Mouse (Mus musculus): ENCODE data around the gene Csk. TPM values are rescaled to one million over a fixed set of nuclear protein-coding genes. Genes with fewer than 3 reads are reported as not detected.

The Csk gene
- polyA plus RNA-seq, 1 experiment from 2014 or later = 36.1 TPM

DNA sequence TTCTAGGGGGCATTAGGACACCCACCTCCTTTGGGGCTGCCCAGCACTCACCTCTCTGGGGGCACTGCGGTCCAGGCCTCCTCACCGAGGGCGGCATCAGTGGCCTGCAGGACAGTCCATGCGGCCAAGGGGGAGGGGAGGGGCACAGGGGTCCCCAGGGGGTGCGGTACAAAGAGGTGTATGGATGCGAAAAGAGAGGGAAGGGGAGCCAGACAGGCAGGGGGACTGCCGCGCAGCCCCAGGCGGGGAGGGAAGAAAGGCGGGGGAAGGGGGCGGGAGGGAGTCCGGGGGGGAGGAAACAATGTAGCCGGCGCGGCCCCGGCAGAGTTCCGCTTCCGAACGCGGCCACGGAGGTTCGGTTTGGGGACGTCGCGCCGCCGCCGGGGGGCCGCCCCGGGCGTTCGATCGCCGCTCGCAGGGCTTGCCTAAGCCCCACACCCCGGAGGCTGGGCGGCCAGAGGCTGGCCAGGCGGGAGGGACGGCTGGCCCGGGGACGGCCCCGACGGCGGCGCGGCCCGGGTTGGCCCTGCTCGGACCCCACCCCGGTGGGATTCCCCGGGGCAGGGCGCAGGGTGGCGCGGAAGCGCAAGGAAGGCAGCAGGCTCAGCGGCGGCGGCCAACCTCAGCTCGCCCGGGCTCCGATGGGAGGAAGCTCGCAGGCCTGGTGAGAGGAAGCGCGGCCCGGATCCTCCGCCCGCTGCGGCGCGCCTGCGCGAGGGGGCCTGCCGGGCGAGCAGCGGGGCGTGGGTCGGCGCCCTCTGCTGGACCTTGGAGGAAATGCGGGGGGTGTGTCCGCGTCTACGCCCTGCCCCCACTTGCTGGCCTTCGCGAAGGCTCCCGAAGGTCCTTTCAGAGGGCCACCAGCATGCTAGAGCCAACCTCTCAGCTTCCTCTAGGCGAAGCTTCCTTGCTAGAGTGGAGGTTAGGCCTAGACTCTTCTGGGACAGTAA is 8.2 kb downstream of the Csk start:
- peak overlapping the region; percentile 89 for H3K4me3 ChIP-seq (replicated peaks)
- peak overlapping the region; percentile 100 for H3K9ac ChIP-seq
- no peaks in the 10 kb centered on the region for H3K27me3 ChIP-seq
- 0 out of 2 replicates have a peak, but pooled peaks cover 5% of the 10 kb centered on the region for H3K36me3 ChIP-seq
- peaks cover 52% of the 10 kb centered on the region for H3K4me1 ChIP-seq
- peak; percentile 87 for ATAC-seq (ENCODE audit: insufficient number of reproducible peaks, low FRiP score, low TSS enrichment, low read depth)
- H3K27ac ChIP-seq (replicated peaks) = peak overlapping the region; percentile 94
- peak overlapping the region; percentile 64 for H3K4me2 ChIP-seq (replicated peaks)
- under 1% methylated on average over 81 of the region's 85 CpGs for WGBS
- H3K9me3 ChIP-seq (replicated peaks) = no peaks in the 10 kb centered on the region

DNA sequence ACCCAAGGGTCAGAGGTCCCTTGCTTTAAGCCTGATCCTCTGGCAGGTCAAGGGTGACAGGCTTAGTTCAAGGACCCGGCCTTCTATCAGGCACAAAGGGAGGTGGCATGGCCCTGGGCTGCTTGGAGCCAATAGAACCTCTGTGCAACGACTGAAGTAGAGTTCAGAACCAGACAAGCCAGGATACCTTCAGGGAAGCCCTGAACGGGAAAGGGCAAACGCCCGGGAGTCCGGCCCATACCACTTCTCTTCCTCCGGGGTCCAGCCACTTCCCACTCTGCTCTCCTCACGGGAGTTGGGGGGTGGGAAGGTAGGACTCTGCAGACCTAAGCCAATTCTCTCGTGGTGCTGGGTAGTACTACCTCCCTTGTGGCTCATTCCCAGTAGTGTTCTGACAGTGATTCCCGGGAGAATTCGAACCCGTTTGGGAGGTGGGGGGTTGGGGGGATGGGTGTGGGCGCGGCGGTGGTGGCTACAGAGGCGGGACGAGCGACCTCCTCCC is 8.9 kb downstream of the Csk start:
- Histone ChIP-seq H3K27ac (replicated peaks) (peak overlapping the region; percentile 94), H3K4me2 (replicated peaks) (peak overlapping the region; percentile 64), H3K9ac (peak overlapping the region; percentile 100), H3K4me1 (peaks cover 59% of the 10 kb centered on the region), H3K9me3 (replicated peaks) (no peaks in the 10 kb centered on the region), H3K4me3 (replicated peaks) (peak overlapping the region; percentile 89), H3K27me3 (no peaks in the 10 kb centered on the region), H3K36me3 (0 out of 2 replicates have a peak, but pooled peaks cover 5% of the 10 kb centered on the region)
- no peak for ATAC-seq (ENCODE audit: insufficient number of reproducible peaks, low FRiP score, low TSS enrichment, low read depth)
- WGBS = under 1% methylated on average over 18 of the region's 18 CpGs

DNA sequence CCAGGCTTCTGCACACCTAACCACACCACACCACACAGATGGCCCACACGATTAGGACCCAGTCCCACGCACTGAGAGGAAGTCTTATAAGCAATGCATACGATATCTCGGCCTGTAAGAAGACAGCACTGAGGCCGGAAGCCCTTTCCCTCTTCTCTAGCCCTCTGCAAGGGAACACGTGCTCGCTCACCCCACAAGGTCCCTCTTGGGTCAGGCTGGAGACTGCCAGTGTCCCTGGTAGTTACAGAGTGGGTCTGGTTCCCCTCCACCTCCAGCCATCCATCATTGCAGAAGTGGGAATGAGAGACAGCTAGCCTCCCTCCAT is 9.6 kb downstream of the Csk start:
- H3K27me3 ChIP-seq = no peaks in the 10 kb centered on the region
- no peak overlapping the region; the same call in 1 of the 2 replicates for H3K27ac ChIP-seq (replicated peaks)
- H3K36me3 ChIP-seq = 0 out of 2 replicates have a peak, but pooled peaks cover 5% of the 10 kb centered on the region
- WGBS = 36% methylated on average over 7 of the region's 7 CpGs
- peaks cover 66% of the 10 kb centered on the region for H3K4me1 ChIP-seq
- ATAC-seq (ENCODE audit: insufficient number of reproducible peaks, low FRiP score, low TSS enrichment, low read depth) = no peak
- no peaks in the 10 kb centered on the region for H3K9me3 ChIP-seq (replicated peaks)
- peak overlapping the region; percentile 64 for H3K4me2 ChIP-seq (replicated peaks)
- H3K9ac ChIP-seq = peak overlapping the region; percentile 21; the same call in 1 of the 2 replicates
- H3K4me3 ChIP-seq (replicated peaks) = peak overlapping the region; percentile 89

DNA sequence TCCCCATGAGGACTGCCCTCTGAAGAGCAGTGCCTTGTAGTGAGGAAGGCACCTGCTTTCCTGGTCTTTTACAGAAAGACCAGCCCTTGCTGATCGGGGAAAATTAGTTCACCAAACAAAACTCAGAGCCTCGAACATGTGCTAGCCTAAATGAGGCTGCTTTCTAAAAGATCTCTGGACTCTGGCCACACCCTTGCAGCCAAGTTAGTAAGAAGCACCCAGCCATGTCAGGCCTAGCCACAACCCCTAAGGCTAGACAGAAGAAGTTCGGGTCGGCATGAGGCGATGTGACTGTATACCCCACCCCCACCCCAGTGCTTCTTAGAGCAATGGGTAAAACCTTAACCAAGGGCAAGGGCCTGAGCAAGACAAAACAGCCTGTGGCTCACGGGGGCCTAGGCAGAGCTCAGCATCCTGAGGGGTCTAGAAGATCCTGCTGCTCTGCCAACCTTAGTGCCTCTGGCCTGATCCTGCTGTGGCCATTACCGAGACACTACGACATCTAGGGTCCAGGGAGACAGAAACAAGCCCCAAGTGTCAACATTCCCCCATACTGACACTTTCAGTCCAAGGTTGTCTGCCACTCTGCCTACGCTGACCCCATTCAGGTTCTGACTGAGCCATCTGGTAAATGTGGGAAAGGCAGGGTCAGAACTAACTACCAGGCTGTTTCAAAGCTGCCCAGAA is 10.1 kb downstream of the Csk start:
- Histone ChIP-seq H3K9ac (peak overlapping the region; percentile 21; the same call in 1 of the 2 replicates), H3K36me3 (0 out of 2 replicates have a peak, but pooled peaks cover 5% of the 10 kb centered on the region), H3K27me3 (no peaks in the 10 kb centered on the region), H3K4me1 (peaks cover 71% of the 10 kb centered on the region), H3K27ac (replicated peaks) (no peak overlapping the region; the same call in 1 of the 2 replicates), H3K4me3 (replicated peaks) (peak overlapping the region; percentile 89), H3K9me3 (replicated peaks) (no peaks in the 10 kb centered on the region), H3K4me2 (replicated peaks) (peak overlapping the region; percentile 64)
- WGBS = 52% methylated on average over 9 of the region's 9 CpGs
- ATAC-seq (ENCODE audit: insufficient number of reproducible peaks, low FRiP score, low TSS enrichment, low read depth) = no peak

DNA sequence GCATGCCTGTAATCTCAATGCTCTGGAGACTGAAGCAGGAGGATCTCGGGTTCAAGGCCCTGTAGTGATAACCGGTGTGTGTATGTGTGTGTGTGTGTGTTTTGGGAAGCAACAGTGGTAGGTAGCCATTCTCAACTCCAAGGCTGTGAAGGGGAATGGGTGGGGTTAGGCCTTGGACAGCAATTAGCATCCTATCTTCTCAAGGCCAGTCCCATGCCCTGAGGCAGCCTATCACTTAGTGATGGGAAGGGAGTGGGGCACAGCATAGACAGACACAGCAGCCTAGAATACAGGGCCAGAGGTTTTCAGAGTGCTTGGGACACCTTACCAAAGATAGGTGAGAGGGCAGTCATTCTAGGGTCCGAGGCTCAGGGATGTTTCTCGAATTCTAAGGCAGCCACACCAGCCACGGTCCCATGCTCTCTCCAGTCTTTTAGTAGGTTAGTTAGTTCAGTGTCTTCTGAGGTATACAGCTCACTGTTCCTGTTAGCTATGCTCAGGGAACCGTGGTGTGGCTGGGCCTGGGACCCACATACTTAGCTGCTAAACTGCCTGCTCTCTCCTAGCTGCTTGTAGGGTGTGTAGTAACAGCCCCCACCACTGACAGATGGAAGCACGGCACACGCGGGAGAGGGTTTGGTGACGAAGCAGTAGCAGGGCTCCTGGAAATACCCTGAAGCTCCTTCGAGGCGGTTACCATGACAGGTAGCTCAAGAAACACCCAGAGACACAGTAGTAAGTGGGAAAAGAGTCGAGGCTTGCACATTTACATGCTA is 11.5 kb downstream of the Csk start:
- Histone ChIP-seq H3K9ac (no peak overlapping the region), H3K36me3 (0 out of 2 replicates have a peak, but pooled peaks cover 8% of the 10 kb centered on the region), H3K27ac (replicated peaks) (peak overlapping the region; percentile 92), H3K4me2 (replicated peaks) (no peak overlapping the region; the same call in 1 of the 2 replicates), H3K9me3 (replicated peaks) (no peaks in the 10 kb centered on the region), H3K4me1 (peaks cover 83% of the 10 kb centered on the region), H3K4me3 (replicated peaks) (no peak overlapping the region), H3K27me3 (no peaks in the 10 kb centered on the region)
- no peak for ATAC-seq (ENCODE audit: insufficient number of reproducible peaks, low FRiP score, low TSS enrichment, low read depth)
- WGBS = 76% methylated on average over 13 of the region's 13 CpGs

DNA sequence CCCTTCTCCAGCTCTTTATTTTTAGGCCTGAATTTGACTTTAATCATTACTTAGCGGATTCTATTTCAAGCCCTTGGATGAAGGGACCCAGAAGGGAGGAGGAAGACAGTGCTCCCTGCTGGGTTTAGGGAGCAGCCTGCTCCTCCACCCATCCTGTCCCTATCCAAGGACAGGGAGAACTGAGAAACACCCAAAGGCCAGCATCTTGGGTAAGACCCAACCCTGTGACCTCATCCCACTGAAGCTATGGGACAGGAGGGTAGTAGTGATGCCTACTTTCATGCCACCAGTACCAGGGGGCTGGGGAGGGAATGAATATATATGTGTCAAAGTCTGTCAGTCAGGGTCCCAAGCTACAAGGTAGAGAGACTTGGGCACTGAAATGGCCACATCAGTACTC is 12.4 kb downstream of the Csk start:
- H3K27ac ChIP-seq (replicated peaks) = peak overlapping the region; percentile 92
- peaks cover 80% of the 10 kb centered on the region for H3K4me1 ChIP-seq
- no peaks in the 10 kb centered on the region for H3K9me3 ChIP-seq (replicated peaks)
- H3K4me2 ChIP-seq (replicated peaks) = peak overlapping the region; percentile 47
- H3K9ac ChIP-seq = 0 out of 2 replicates have a peak overlapping the region, but pooled peaks have one; percentile 6
- 69% methylated on average over 1 of the region's 1 CpGs for WGBS
- no peak for ATAC-seq (ENCODE audit: insufficient number of reproducible peaks, low FRiP score, low TSS enrichment, low read depth)
- 0 out of 2 replicates have a peak, but pooled peaks cover 8% of the 10 kb centered on the region for H3K36me3 ChIP-seq
- H3K4me3 ChIP-seq (replicated peaks) = no peak overlapping the region
- no peaks in the 10 kb centered on the region for H3K27me3 ChIP-seq

DNA sequence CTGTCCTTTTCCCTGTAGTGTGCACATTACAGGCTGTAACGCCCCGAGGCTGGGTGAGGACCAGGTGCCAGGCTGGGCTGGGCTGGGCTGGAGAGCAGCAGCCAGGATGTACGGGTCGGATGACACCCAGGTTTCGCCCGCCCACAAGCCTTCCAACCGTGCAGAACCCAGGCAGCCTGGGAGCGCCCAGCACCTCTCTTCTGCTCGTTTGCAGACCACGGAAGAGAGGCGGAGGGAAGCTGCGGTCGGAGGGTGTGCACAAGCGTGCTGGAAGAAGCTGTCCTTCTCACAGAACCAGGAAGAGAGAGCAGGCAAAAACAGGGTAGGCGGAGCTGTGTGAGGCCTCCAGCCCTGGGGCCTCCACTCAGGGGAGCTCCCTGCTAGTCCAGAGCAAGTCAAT is 13.0 kb downstream of the Csk start:
- Histone ChIP-seq H3K4me3 (replicated peaks) (peak overlapping the region; percentile 24), H3K4me2 (replicated peaks) (peak overlapping the region; percentile 47), H3K27ac (replicated peaks) (peak overlapping the region; percentile 92), H3K27me3 (no peaks in the 10 kb centered on the region), H3K4me1 (peaks cover 77% of the 10 kb centered on the region), H3K9me3 (replicated peaks) (no peaks in the 10 kb centered on the region), H3K36me3 (0 out of 2 replicates have a peak, but pooled peaks cover 8% of the 10 kb centered on the region), H3K9ac (no peak overlapping the region)
- peak; percentile 61 for ATAC-seq (ENCODE audit: insufficient number of reproducible peaks, low FRiP score, low TSS enrichment, low read depth)
- WGBS = 5% methylated on average over 15 of the region's 15 CpGs

DNA sequence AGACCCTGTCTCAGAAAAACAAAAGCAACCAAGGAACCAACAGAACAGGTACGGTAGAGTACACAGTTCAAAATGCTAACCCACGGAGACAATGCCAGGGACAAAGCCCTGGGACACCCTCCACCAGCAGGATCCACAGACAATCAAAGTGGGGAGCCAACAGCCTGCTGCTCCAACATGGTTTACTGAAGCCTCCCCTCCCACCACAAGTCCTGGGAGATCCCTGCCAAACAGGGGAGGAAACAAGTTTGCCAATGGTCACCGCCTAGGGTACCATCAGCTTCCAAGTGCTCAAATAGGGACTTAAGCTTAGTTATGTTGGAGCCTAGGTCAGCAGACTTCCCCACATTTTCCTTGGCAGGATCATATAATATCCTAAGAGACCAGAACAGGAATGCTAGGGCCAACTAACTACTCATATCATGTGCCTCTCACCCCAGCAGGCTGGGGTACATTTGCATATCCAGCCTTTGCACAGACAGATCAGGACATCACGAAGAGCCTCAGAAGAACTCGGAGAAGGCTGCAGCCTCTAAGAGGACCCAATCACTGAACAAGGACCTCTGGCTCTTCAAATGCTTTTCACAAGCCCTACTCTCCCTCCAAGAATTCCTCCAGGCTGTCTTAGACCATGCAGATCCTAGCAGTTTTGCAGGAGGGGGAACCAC is 13.6 kb downstream of the Csk start:
- H3K4me1 ChIP-seq = peaks cover 77% of the 10 kb centered on the region
- peak overlapping the region; percentile 92 for H3K27ac ChIP-seq (replicated peaks)
- no peaks in the 10 kb centered on the region for H3K27me3 ChIP-seq
- 45% methylated on average over 5 of the region's 5 CpGs for WGBS
- 0 out of 2 replicates have a peak, but pooled peaks cover 8% of the 10 kb centered on the region for H3K36me3 ChIP-seq
- no peak for ATAC-seq (ENCODE audit: insufficient number of reproducible peaks, low FRiP score, low TSS enrichment, low read depth)
- peak overlapping the region; percentile 47 for H3K4me2 ChIP-seq (replicated peaks)
- H3K9me3 ChIP-seq (replicated peaks) = no peaks in the 10 kb centered on the region
- H3K4me3 ChIP-seq (replicated peaks) = peak overlapping the region; percentile 24
- no peak overlapping the region for H3K9ac ChIP-seq

DNA sequence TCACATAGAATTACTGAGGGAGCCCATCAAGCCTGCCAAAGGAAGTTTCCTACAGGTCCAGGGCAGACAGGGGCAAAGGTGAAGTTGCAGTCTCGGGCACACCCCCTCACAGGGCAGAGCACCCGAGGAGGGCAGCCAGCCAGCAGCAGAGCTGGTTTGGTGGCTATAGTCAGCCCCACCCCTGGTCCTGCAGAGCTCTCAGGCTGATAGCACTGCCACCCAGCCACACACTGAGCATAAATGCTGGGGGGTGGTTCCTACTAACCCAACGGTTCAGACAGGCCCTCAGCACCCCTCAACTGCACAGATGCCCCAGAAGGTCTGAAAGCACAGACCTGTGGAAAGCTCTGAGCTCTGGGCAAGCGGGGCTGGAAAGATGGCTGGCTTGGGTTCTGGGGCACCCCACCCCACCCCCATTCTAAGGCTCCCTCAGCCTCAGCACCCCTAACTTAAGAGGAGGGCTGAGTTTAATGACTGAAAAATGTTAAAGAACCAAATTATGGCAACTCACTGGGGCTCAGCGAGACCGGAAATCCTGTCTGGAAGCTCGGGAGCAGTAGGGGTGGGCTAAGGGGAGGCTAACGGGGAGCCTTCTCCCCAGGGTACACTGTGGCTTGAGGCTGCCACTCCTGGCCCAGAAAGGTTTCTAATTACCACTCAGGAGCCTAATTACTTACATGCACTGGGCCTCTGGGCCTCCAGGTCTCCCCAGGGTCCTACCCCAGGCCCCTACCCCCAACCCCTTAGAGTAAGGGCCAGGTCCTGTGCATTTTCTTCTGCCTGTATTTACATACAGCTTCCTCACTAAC is 14.6 kb downstream of the Csk start:
- ATAC-seq (ENCODE audit: insufficient number of reproducible peaks, low FRiP score, low TSS enrichment, low read depth) = 0 out of 2 replicates have a peak, but pooled peaks have one; percentile 11
- WGBS = 17% methylated on average over 8 of the region's 8 CpGs
- Histone ChIP-seq H3K4me3 (replicated peaks) (no peak overlapping the region), H3K9me3 (replicated peaks) (no peaks in the 10 kb centered on the region), H3K36me3 (0 out of 2 replicates have a peak, but pooled peaks cover 8% of the 10 kb centered on the region), H3K27me3 (no peaks in the 10 kb centered on the region), H3K4me2 (replicated peaks) (peak overlapping the region; percentile 29), H3K27ac (replicated peaks) (peak overlapping the region; percentile 92), H3K9ac (no peak overlapping the region; the same call in 1 of the 2 replicates), H3K4me1 (peaks cover 77% of the 10 kb centered on the region)
